Mouse (Mus musculus): ENCODE measurements around the gene Nfkb1. TPM values are rescaled to one million over a fixed set of nuclear protein-coding genes. Genes with fewer than 3 reads are reported as not detected.
A peak's percentile ranks its signal among the peaks of the same experiment; 100 is the strongest.

Gene Nfkb1
- polyA plus RNA-seq, 1 experiment from 2014 or later: 15.3 TPM

GRCm38 (mm10) chr3:135680213-135680843, 11.0 kb downstream of the Nfkb1 start:
- H3K27ac ChIP-seq (ENCODE audit: low read depth, low read length): no peak overlapping the region
- H3K36me3 ChIP-seq (ENCODE audit: control insufficient read depth, insufficient read depth, low read length): no peaks in the 10 kb centered on the region
- no peak overlapping the region for H3K4me2 ChIP-seq (ENCODE audit: low read depth)
- no peak overlapping the region for H3K9ac ChIP-seq (ENCODE audit: low read length)
- H3K9me3 ChIP-seq (ENCODE audit: control insufficient read depth, low read length): no peaks in the 10 kb centered on the region
- 80% methylated on average over 6 of the region's 6 CpGs for WGBS
- ATAC-seq (ENCODE audit: insufficient read depth, low FRiP score, low TSS enrichment): no peak
- 0 out of 2 replicates have a peak, but pooled peaks cover 4% of the 10 kb centered on the region for H3K4me1 ChIP-seq (ENCODE audit: control insufficient read depth, insufficient read depth, low read length)
- no peak overlapping the region for H3K4me3 ChIP-seq (ENCODE audit: low read depth, low read length)
- H3K27me3 ChIP-seq (ENCODE audit: control insufficient read depth, insufficient read depth, low read length): no peaks in the 10 kb centered on the region
- no peak for DNase-seq (ENCODE audit: low spot score)

- H3K36me3 ChIP-seq (ENCODE audit: control insufficient read depth, insufficient read depth, low read length): no peaks in the 10 kb centered on the region
- H3K4me2 ChIP-seq (ENCODE audit: low read depth): no peak overlapping the region
- H3K4me3 ChIP-seq (ENCODE audit: low read depth, low read length): no peak overlapping the region
- H3K9ac ChIP-seq (ENCODE audit: low read length): no peak overlapping the region
- H3K27me3 ChIP-seq (ENCODE audit: control insufficient read depth, insufficient read depth, low read length): no peaks in the 10 kb centered on the region
- ATAC-seq (ENCODE audit: insufficient read depth, low FRiP score, low TSS enrichment): no peak
- no peaks in the 10 kb centered on the region for H3K9me3 ChIP-seq (ENCODE audit: control insufficient read depth, low read length)
- no peak for DNase-seq (ENCODE audit: low spot score)
- WGBS: 87% methylated on average over 5 of the region's 5 CpGs
- H3K27ac ChIP-seq (ENCODE audit: low read depth, low read length): no peak overlapping the region
- H3K4me1 ChIP-seq (ENCODE audit: control insufficient read depth, insufficient read depth, low read length): 0 out of 2 replicates have a peak, but pooled peaks cover 4% of the 10 kb centered on the region
These were observed 14.3 kb downstream of the Nfkb1 start for GRCm38 (mm10) chr3:135677064-135677463.

- no peak overlapping the region for H3K4me2 ChIP-seq (ENCODE audit: low read depth)
- ATAC-seq (ENCODE audit: insufficient read depth, low FRiP score, low TSS enrichment): no peak
- H3K36me3 ChIP-seq (ENCODE audit: control insufficient read depth, insufficient read depth, low read length): no peaks in the 10 kb centered on the region
- DNase-seq (ENCODE audit: low spot score): no peak
- 87% methylated on average over 2 of the region's 2 CpGs for WGBS
- no peak overlapping the region for H3K4me3 ChIP-seq (ENCODE audit: low read depth, low read length)
- H3K27me3 ChIP-seq (ENCODE audit: control insufficient read depth, insufficient read depth, low read length): no peaks in the 10 kb centered on the region
- H3K4me1 ChIP-seq (ENCODE audit: control insufficient read depth, insufficient read depth, low read length): 0 out of 2 replicates have a peak, but pooled peaks cover 4% of the 10 kb centered on the region
- H3K27ac ChIP-seq (ENCODE audit: low read depth, low read length): no peak overlapping the region
- H3K9ac ChIP-seq (ENCODE audit: low read length): no peak overlapping the region
- no peaks in the 10 kb centered on the region for H3K9me3 ChIP-seq (ENCODE audit: control insufficient read depth, low read length)
These were observed 15.0 kb downstream of the Nfkb1 start for GRCm38 (mm10) chr3:135676364-135676763.

- Histone ChIP-seq H3K36me3 (ENCODE audit: control insufficient read depth, insufficient read depth, low read length) (no peaks in the 10 kb centered on the region), H3K9ac (ENCODE audit: low read length) (no peak overlapping the region), H3K27ac (ENCODE audit: low read depth, low read length) (no peak overlapping the region), H3K27me3 (ENCODE audit: control insufficient read depth, insufficient read depth, low read length) (no peaks in the 10 kb centered on the region), H3K4me1 (ENCODE audit: control insufficient read depth, insufficient read depth, low read length) (0 out of 2 replicates have a peak, but pooled peaks cover 4% of the 10 kb centered on the region), H3K4me3 (ENCODE audit: low read depth, low read length) (no peak overlapping the region), H3K9me3 (ENCODE audit: control insufficient read depth, low read length) (no peaks in the 10 kb centered on the region), H3K4me2 (ENCODE audit: low read depth) (no peak overlapping the region)
- ATAC-seq (ENCODE audit: insufficient read depth, low FRiP score, low TSS enrichment) (no peak), DNase-seq (ENCODE audit: low spot score) (no peak)
- 65% methylated on average over 5 of the region's 5 CpGs for WGBS
These were observed 15.9 kb downstream of the Nfkb1 start for GRCm38 (mm10) chr3:135675480-135675879.

- no peak overlapping the region for H3K27ac ChIP-seq (ENCODE audit: low read depth, low read length)
- peak; percentile 82 for ATAC-seq (ENCODE audit: insufficient read depth, low FRiP score, low TSS enrichment)
- WGBS: 42% methylated on average over 13 of the region's 13 CpGs
These were observed 16.5 kb downstream of the Nfkb1 start for GRCm38 (mm10) chr3:135674716-135675392.

GRCm38 (mm10) chr3:135673695-135674094, 17.7 kb downstream of the Nfkb1 start:
- H3K27ac ChIP-seq (ENCODE audit: low read depth, low read length): no peak overlapping the region
- no peak overlapping the region for H3K9ac ChIP-seq (ENCODE audit: low read length)
- no peaks in the 10 kb centered on the region for H3K9me3 ChIP-seq (ENCODE audit: control insufficient read depth, low read length)
- 74% methylated on average over 7 of the region's 7 CpGs for WGBS
- no peak for DNase-seq (ENCODE audit: low spot score)
- H3K4me2 ChIP-seq (ENCODE audit: low read depth): no peak overlapping the region
- H3K4me3 ChIP-seq (ENCODE audit: low read depth, low read length): no peak overlapping the region
- no peak for ATAC-seq (ENCODE audit: insufficient read depth, low FRiP score, low TSS enrichment)
- H3K36me3 ChIP-seq (ENCODE audit: control insufficient read depth, insufficient read depth, low read length): no peaks in the 10 kb centered on the region
- H3K4me1 ChIP-seq (ENCODE audit: control insufficient read depth, insufficient read depth, low read length): 0 out of 2 replicates have a peak, but pooled peaks cover 4% of the 10 kb centered on the region
- no peaks in the 10 kb centered on the region for H3K27me3 ChIP-seq (ENCODE audit: control insufficient read depth, insufficient read depth, low read length)

More at GRCm38 (mm10) chr3:135674716-135675392, 16.5 kb downstream of the Nfkb1 start:
- no peaks in the 10 kb centered on the region for H3K27me3 ChIP-seq (ENCODE audit: control insufficient read depth, insufficient read depth, low read length)
- no peaks in the 10 kb centered on the region for H3K36me3 ChIP-seq (ENCODE audit: control insufficient read depth, insufficient read depth, low read length)
- H3K4me2 ChIP-seq (ENCODE audit: low read depth): no peak overlapping the region
- no peaks in the 10 kb centered on the region for H3K9me3 ChIP-seq (ENCODE audit: control insufficient read depth, low read length)
- H3K9ac ChIP-seq (ENCODE audit: low read length): no peak overlapping the region
- H3K4me3 ChIP-seq (ENCODE audit: low read depth, low read length): no peak overlapping the region
- H3K4me1 ChIP-seq (ENCODE audit: control insufficient read depth, insufficient read depth, low read length): 0 out of 2 replicates have a peak, but pooled peaks cover 4% of the 10 kb centered on the region
- no peak for DNase-seq (ENCODE audit: low spot score)

- Histone ChIP-seq H3K9ac (ENCODE audit: low read length) (no peak overlapping the region), H3K36me3 (ENCODE audit: control insufficient read depth, insufficient read depth, low read length) (no peaks in the 10 kb centered on the region), H3K27me3 (ENCODE audit: control insufficient read depth, insufficient read depth, low read length) (no peaks in the 10 kb centered on the region), H3K27ac (ENCODE audit: low read depth, low read length) (no peak overlapping the region), H3K4me3 (ENCODE audit: low read depth, low read length) (no peak overlapping the region), H3K4me2 (ENCODE audit: low read depth) (no peak overlapping the region), H3K9me3 (ENCODE audit: control insufficient read depth, low read length) (no peaks in the 10 kb centered on the region), H3K4me1 (ENCODE audit: control insufficient read depth, insufficient read depth, low read length) (0 out of 2 replicates have a peak, but pooled peaks cover 4% of the 10 kb centered on the region)
- 89% methylated on average over 4 of the region's 4 CpGs for WGBS
- ATAC-seq (ENCODE audit: insufficient read depth, low FRiP score, low TSS enrichment): no peak
- DNase-seq (ENCODE audit: low spot score): no peak
These were observed 18.3 kb downstream of the Nfkb1 start for GRCm38 (mm10) chr3:135673041-135673440.

GRCm38 (mm10) chr3:135672135-135672534, 19.2 kb downstream of the Nfkb1 start:
- Histone ChIP-seq H3K4me3 (ENCODE audit: low read depth, low read length) (no peak overlapping the region), H3K9ac (ENCODE audit: low read length) (no peak overlapping the region), H3K36me3 (ENCODE audit: control insufficient read depth, insufficient read depth, low read length) (no peaks in the 10 kb centered on the region), H3K9me3 (ENCODE audit: control insufficient read depth, low read length) (no peaks in the 10 kb centered on the region), H3K4me2 (ENCODE audit: low read depth) (no peak overlapping the region), H3K27me3 (ENCODE audit: control insufficient read depth, insufficient read depth, low read length) (no peaks in the 10 kb centered on the region), H3K4me1 (ENCODE audit: control insufficient read depth, insufficient read depth, low read length) (0 out of 2 replicates have a peak, but pooled peaks cover 4% of the 10 kb centered on the region), H3K27ac (ENCODE audit: low read depth, low read length) (no peak overlapping the region)
- no peak for DNase-seq (ENCODE audit: low spot score)
- ATAC-seq (ENCODE audit: insufficient read depth, low FRiP score, low TSS enrichment): no peak; the same call in 1 of the 2 replicates
- 75% methylated on average over 5 of the region's 5 CpGs for WGBS

- no peak for ATAC-seq (ENCODE audit: insufficient read depth, low FRiP score, low TSS enrichment)
- DNase-seq (ENCODE audit: low spot score): no peak
- Histone ChIP-seq H3K36me3 (ENCODE audit: control insufficient read depth, insufficient read depth, low read length) (no peaks in the 10 kb centered on the region), H3K4me3 (ENCODE audit: low read depth, low read length) (no peak overlapping the region), H3K4me2 (ENCODE audit: low read depth) (no peak overlapping the region), H3K27ac (ENCODE audit: low read depth, low read length) (no peak overlapping the region), H3K9ac (ENCODE audit: low read length) (no peak overlapping the region), H3K27me3 (ENCODE audit: control insufficient read depth, insufficient read depth, low read length) (no peaks in the 10 kb centered on the region), H3K9me3 (ENCODE audit: control insufficient read depth, low read length) (no peaks in the 10 kb centered on the region), H3K4me1 (ENCODE audit: control insufficient read depth, insufficient read depth, low read length) (0 out of 2 replicates have a peak, but pooled peaks cover 4% of the 10 kb centered on the region)
- WGBS: 88% methylated on average over 4 of the region's 4 CpGs
These were observed 20.5 kb downstream of the Nfkb1 start for GRCm38 (mm10) chr3:135670869-135671268.

Measured in neural tube, embryonic 11.5 days (tissue).